15 mouse cellular contexts compared by ENCODE assay signal in the genomic region with DNA sequence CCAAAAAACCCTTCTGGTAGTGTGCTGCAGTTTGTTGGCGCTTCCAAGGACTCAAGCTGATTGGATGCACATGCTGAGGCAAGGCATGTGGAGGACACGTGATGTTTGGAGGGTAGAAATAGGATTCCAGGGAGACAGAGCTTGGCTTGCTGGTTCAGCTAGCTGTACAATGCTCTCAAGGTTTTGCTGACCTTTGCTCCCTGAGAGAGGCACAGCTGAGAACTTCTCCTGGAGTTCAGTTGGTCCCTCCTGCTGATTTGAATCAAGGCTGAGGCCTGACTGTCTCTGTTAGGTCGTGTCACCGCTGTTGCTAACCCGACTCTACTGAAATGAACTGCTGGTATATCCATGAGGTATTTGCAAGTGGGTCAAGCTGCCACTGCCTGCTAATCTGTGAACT. TPM values are rescaled to one million over a fixed set of nuclear protein-coding genes. Genes with fewer than 3 reads are reported as not detected.
"Had no signal": no experiment of that assay in that cellular context is flagged by ENCODE, and none has a peak within 500 bp of the region (broad histone marks: within the 10 kb centered on the region; RNA-seq: fewer than 3 reads in every experiment).

No protein-coding gene starts in this region.

- H3K9ac ChIP-seq: limb, embryonic 13.5 days; liver, embryonic 14.5 days; midbrain, embryonic 12.5 days; neural tube, embryonic 13.5 days had no signal

- H3K4me3 ChIP-seq: layer of hippocampus, adult 2 months; limb, embryonic 13.5 days; midbrain, embryonic 12.5 days; neural tube, embryonic 13.5 days had no signal

- H3K27me3 ChIP-seq: limb, embryonic 13.5 days; midbrain, embryonic 12.5 days; neural tube, embryonic 13.5 days had no signal

- H3K9me3 ChIP-seq: limb, embryonic 13.5 days; midbrain, embryonic 12.5 days; neural tube, embryonic 13.5 days had no signal

- H3K4me2 ChIP-seq: limb, embryonic 13.5 days; midbrain, embryonic 12.5 days; neural tube, embryonic 13.5 days had no signal

- DNase-seq: left cerebral cortex, postnatal 4 days; retina, postnatal 1 day; right cerebral cortex, postnatal 4 days; spleen, adult 18-20 months; thymus, adult 18-20 months; thymus, postnatal 14 days had no signal

- H3K27ac ChIP-seq: kidney, postnatal 0 days; layer of hippocampus, adult 2 months; limb, embryonic 13.5 days; liver, embryonic 14.5 days; midbrain, embryonic 12.5 days; neural tube, embryonic 13.5 days had no signal

- H3K36me3 ChIP-seq: limb, embryonic 13.5 days; neural tube, embryonic 13.5 days had no signal

- ATAC-seq: midbrain, embryonic 16.5 days had no signal

RNA-seq across cellular contexts. Expression of a gene that starts 52.9 kb away (rescaled TPM):
- polyA plus RNA-seq: kidney, postnatal 0 days; liver, adult 2 months; liver, embryonic 14.5 days; urinary bladder, adult 2 months had no signal
